Comparison of ENCODE assay signal across 20 mouse cellular contexts in genomic region chr12:16424526-16424925, GRCm38 (mm10).
DNase-seq lines count a peak whose midpoint lies in the region; ATAC-seq and TF ChIP-seq lines count a peak whose summit lies in the region.
"Had no signal": no experiment of that assay in that cellular context is flagged by ENCODE, and none has a peak within 500 bp of the region (broad histone marks: within the 10 kb centered on the region; RNA-seq: fewer than 3 reads in every experiment).

No protein-coding gene starts in this region.

- no peak overlapping the region for H3K4me2 ChIP-seq in embryonic facial prominence, embryonic 14.5 days (ENCODE audit: low read depth, low read length)
- H3K4me2 ChIP-seq: embryonic facial prominence, embryonic 12.5 days; embryonic facial prominence, embryonic 15.5 days; forebrain, embryonic 12.5 days had no signal

- WGBS in embryonic facial prominence, embryonic 14.5 days = 83% methylated on average over 4 of the region's 4 CpGs
- 92% methylated on average over 4 of the region's 4 CpGs for WGBS in embryonic facial prominence, embryonic 10.5 days

- H3K36me3 ChIP-seq in embryonic facial prominence, embryonic 14.5 days (ENCODE audit: control insufficient read depth, insufficient read depth, low read length) = no peaks in the 10 kb centered on the region
- H3K36me3 ChIP-seq in embryonic facial prominence, embryonic 10.5 days (replicated peaks) = no peaks in the 10 kb centered on the region
- H3K36me3 ChIP-seq: embryonic facial prominence, embryonic 12.5 days; embryonic facial prominence, embryonic 15.5 days; forebrain, embryonic 10.5 days; forebrain, embryonic 12.5 days had no signal

- H3K27me3 ChIP-seq in embryonic facial prominence, embryonic 14.5 days (replicated peaks; ENCODE audit: control insufficient read depth, insufficient read depth, low read length) = no peaks in the 10 kb centered on the region
- H3K27me3 ChIP-seq in embryonic facial prominence, embryonic 10.5 days (replicated peaks; ENCODE audit: low read depth, poor library complexity, severe bottlenecking) = no peaks in the 10 kb centered on the region
- H3K27me3 ChIP-seq: embryonic facial prominence, embryonic 12.5 days; embryonic facial prominence, embryonic 15.5 days; forebrain, embryonic 12.5 days had no signal

- DNase-seq in embryonic facial prominence, embryonic 14.5 days (ENCODE audit: low spot score) = peak; percentile 56
- DNase-seq in embryonic facial prominence, embryonic 10.5 days (ENCODE audit: low spot score) = no peak
- no peak for DNase-seq in thymus, postnatal 10 days (ENCODE audit: low spot score in 2 of 2)
- DNase-seq in right cerebral cortex, postnatal 4 days = no peak
- DNase-seq: adrenal gland, postnatal 10 days; adrenal gland, postnatal 25 days; cerebellum, adult 11 months; cerebellum, adult 18-20 months; cerebellum, adult 8-10 months; cerebellum, adult 9-11 months; cerebellum, postnatal 14 days; cerebellum, postnatal 36 days; embryo, embryonic 11 days had no signal

- no peak overlapping the region for H3K4me3 ChIP-seq in embryonic facial prominence, embryonic 14.5 days (ENCODE audit: low read depth, low read length)
- no peak overlapping the region for H3K4me3 ChIP-seq in embryonic facial prominence, embryonic 10.5 days
- no peak overlapping the region for H3K4me3 ChIP-seq in embryonic fibroblast, embryonic 13.5 days (ENCODE audit: insufficient read depth, low read length)
- H3K4me3 ChIP-seq: embryonic facial prominence, embryonic 12.5 days; embryonic facial prominence, embryonic 15.5 days; forebrain, embryonic 10.5 days; forebrain, embryonic 12.5 days had no signal

- TF ChIP-seq POLR2A in embryonic fibroblast, embryonic 13.5 days (IDR thresholded peaks at IDR 0.05; ENCODE audit: low read depth, low read length) = no peak

- TF ChIP-seq CTCF in embryonic fibroblast, embryonic 13.5 days (IDR thresholded peaks at IDR 0.05; ENCODE audit: borderline replicate concordance, insufficient read depth, low read length) = no peak

- H3K9me3 ChIP-seq in embryonic facial prominence, embryonic 14.5 days (ENCODE audit: control insufficient read depth, low read length) = no peaks in the 10 kb centered on the region
- H3K9me3 ChIP-seq in embryonic facial prominence, embryonic 10.5 days = no peaks in the 10 kb centered on the region
- H3K9me3 ChIP-seq: embryonic facial prominence, embryonic 12.5 days; embryonic facial prominence, embryonic 15.5 days; forebrain, embryonic 10.5 days; forebrain, embryonic 12.5 days had no signal

- ATAC-seq in embryonic facial prominence, embryonic 14.5 days (ENCODE audit: low read depth) = no peak
- ATAC-seq: forebrain, embryonic 14.5 days; forebrain, embryonic 16.5 days had no signal

- no peak overlapping the region for H3K9ac ChIP-seq in embryonic facial prominence, embryonic 14.5 days (ENCODE audit: low read depth, low read length)
- H3K9ac ChIP-seq: embryonic facial prominence, embryonic 12.5 days; embryonic facial prominence, embryonic 15.5 days; forebrain, embryonic 12.5 days had no signal

- no peaks in the 10 kb centered on the region for H3K4me1 ChIP-seq in embryonic facial prominence, embryonic 14.5 days (ENCODE audit: control insufficient read depth, insufficient read depth, low read length)
- H3K4me1 ChIP-seq in embryonic facial prominence, embryonic 10.5 days = no peaks in the 10 kb centered on the region
- peaks cover 3% of the 10 kb centered on the region; the same call in 1 of the 2 replicates for H3K4me1 ChIP-seq in embryonic fibroblast, embryonic 13.5 days (ENCODE audit: control insufficient read depth, insufficient read depth, low read length)
- H3K4me1 ChIP-seq: embryonic facial prominence, embryonic 12.5 days; forebrain, embryonic 10.5 days; forebrain, embryonic 12.5 days had no signal

- H3K27ac ChIP-seq in embryonic facial prominence, embryonic 14.5 days (replicated peaks; ENCODE audit: low read depth, low read length) = no peak overlapping the region
- no peak overlapping the region for H3K27ac ChIP-seq in embryonic facial prominence, embryonic 10.5 days (replicated peaks)
- peak overlapping the region; percentile 55; the same call in 1 of the 2 replicates for H3K27ac ChIP-seq in embryonic fibroblast, embryonic 13.5 days (ENCODE audit: insufficient read depth, low read length)
- H3K27ac ChIP-seq: embryonic facial prominence, embryonic 12.5 days; embryonic facial prominence, embryonic 15.5 days; forebrain, embryonic 10.5 days; forebrain, embryonic 12.5 days had no signal
